Mouse (Mus musculus) olfactory bulb, adult 2 months (tissue): ENCODE measurements around the gene 3110040N11Rik. TPM values are rescaled to one million over a fixed set of nuclear protein-coding genes. Genes with fewer than 3 reads are reported as not detected.

Experiments used
- H3K27ac ChIP-seq: fragments of 200-500 bp; 2 replicates; pipeline ENCODE4 v1.5.1; 2012; ENCODE audit warnings: low read depth, low read length; ENCODE audit not compliant: insufficient read depth
- H3K4me1 ChIP-seq: fragments of 200-500 bp; 2 replicates; pipeline ENCODE4 v1.6.1; 2012; ENCODE audit warnings: low read length; ENCODE audit not compliant: control insufficient read depth, insufficient read depth
- H3K4me3 ChIP-seq: fragments of 200-500 bp; 2 replicates; pipeline ENCODE4 v1.5.1; 2012; ENCODE audit warnings: mild to moderate bottlenecking, low read depth, low read length, moderate library complexity; ENCODE audit not compliant: insufficient read depth
- CTCF ChIP-seq: fragments of 200-500 bp; IDR thresholded peaks from 2 replicates; pipeline ENCODE4 v1.5.1; 2012; ENCODE audit warnings: low read depth, mild to moderate bottlenecking, low read length, moderate library complexity; ENCODE audit not compliant: insufficient read depth
- POLR2A ChIP-seq: fragments of 200-500 bp; IDR thresholded peaks from 2 replicates; pipeline ENCODE4 v1.6.1; 2012; ENCODE audit warnings: mild to moderate bottlenecking, low read depth, low read length, moderate library complexity; ENCODE audit not compliant: insufficient read depth
- WGBS: fragments of 180-500 bp; shearing (Covaris S2); methylation state at CpG from one replicate; pipeline ENCODE4 v1.1.7; 2018; 5-methylcytosine and 5-hydroxymethylcytosine counted together
- polyA plus RNA-seq: library from polyadenylated mRNA; stranded (reverse); fragments of >200 nt; gene quantifications from 2 replicates; pipeline ENCODE4 v1.2.4, GENCODE M21; 2012; ENCODE audit warnings: low replicate concordance; ENCODE audit not compliant: missing spikeins, insufficient read depth, insufficient read length

The 3110040N11Rik gene
- polyA plus RNA-seq, 1 experiment = not detected

GRCm38 (mm10) chr7:81744145-81744544 is 45.1 kb downstream of the 3110040N11Rik start:
- no peak overlapping the region for H3K27ac ChIP-seq
- 75% methylated on average over 4 of the region's 4 CpGs for WGBS
- H3K4me3 ChIP-seq = no peak overlapping the region
- no peak for TF ChIP-seq CTCF
- no peak for TF ChIP-seq POLR2A
- no peaks in the 10 kb centered on the region for H3K4me1 ChIP-seq

DNA sequence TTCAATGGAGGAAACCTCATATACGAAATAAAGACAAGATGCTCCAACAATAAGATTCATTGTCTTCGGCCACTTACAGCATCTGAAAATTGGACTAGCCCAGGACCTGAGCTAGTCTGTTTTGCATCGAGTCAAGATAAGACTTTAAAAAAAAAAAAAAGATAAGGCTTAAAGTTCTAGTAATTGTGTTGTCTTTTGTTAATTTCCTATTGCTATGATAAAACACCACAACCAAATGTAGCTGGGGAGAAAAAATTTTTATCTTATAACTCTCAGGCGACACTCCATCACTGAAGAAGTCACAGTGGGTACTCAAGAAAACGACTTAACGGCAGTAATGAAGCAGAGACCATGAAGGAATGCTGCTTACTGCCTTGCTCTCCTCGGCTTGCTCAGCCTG is 49.3 kb downstream of the 3110040N11Rik start:
- Histone ChIP-seq H3K27ac (no peak overlapping the region), H3K4me3 (no peak overlapping the region), H3K4me1 (no peaks in the 10 kb centered on the region)
- TF ChIP-seq POLR2A (no peak), CTCF (no peak)
- WGBS = 93% methylated on average over 7 of the region's 7 CpGs

DNA sequence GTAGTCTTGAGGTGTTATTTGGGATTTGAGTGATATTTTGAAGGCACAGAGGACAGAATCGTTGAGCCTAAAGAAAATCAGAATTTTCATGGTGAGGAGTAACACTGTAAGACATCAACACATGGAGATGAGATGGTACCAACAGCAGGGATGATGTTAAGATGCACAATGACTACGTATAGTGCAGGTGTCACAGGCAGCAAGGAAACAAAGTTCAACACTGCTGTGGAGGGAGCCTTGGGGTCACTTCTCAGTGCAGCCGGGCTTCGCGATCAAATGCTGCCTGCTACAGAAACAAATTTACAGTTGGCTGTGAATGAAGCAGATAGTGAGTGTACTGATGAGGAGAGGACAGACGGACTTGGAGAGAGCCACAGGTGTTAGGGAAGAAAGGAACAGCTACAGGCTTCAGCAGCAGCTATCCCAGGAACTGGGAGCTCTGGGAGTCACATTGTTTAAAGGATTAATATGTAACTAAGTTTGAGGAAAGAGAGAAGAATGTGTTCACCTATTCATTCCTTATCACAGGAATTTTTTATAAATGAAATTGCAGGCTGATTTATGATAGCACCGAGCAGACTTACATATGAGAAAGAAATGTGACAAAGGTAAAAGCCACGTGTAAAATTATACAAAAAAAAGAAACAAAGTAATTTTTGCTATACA is 50.4 kb downstream of the 3110040N11Rik start:
- Histone ChIP-seq H3K27ac (no peak overlapping the region), H3K4me1 (no peaks in the 10 kb centered on the region), H3K4me3 (no peak overlapping the region)
- WGBS = 83% methylated on average over 8 of the region's 8 CpGs
- TF ChIP-seq POLR2A (no peak), CTCF (no peak)

DNA sequence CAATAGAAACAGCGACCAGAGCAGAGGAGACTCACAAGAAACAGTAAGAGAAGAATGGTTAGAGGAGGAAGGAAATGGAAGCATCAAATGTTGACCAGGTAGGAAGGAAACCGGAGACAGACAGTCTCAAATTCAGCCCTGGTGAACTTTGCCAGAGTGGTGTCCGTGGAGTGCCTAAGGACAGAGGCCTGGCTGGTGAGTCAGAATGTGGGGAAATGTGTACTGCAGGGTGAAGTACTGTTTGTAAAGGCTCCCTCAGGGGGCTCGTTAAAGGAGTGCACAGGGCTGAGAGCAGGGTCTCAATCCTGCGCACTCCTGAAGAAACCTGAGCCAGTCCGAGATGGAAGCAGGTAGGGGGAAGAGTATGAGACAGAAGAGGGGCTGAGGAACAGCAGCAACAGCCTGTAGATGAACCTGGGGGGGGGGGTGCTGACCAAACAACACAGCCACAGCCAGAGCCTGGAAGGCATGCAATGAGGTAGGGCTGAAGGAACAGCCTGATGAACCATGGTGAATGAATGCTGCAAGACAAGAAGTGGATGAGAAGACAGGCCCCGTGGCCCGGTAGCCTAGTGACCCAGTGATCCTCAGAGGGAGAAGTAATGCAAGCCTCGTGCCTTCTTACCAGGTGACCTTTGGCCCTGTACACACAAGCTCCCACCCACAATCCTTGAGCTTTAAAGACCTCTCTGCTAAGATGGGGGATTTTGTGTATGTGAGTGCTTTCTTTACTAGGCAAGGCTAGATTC is 53.8 kb downstream of the 3110040N11Rik start:
- Histone ChIP-seq H3K27ac (no peak overlapping the region), H3K4me1 (no peaks in the 10 kb centered on the region), H3K4me3 (no peak overlapping the region)
- WGBS = 67% methylated on average over 9 of the region's 9 CpGs
- no peak for TF ChIP-seq POLR2A
- no peak for TF ChIP-seq CTCF

DNA sequence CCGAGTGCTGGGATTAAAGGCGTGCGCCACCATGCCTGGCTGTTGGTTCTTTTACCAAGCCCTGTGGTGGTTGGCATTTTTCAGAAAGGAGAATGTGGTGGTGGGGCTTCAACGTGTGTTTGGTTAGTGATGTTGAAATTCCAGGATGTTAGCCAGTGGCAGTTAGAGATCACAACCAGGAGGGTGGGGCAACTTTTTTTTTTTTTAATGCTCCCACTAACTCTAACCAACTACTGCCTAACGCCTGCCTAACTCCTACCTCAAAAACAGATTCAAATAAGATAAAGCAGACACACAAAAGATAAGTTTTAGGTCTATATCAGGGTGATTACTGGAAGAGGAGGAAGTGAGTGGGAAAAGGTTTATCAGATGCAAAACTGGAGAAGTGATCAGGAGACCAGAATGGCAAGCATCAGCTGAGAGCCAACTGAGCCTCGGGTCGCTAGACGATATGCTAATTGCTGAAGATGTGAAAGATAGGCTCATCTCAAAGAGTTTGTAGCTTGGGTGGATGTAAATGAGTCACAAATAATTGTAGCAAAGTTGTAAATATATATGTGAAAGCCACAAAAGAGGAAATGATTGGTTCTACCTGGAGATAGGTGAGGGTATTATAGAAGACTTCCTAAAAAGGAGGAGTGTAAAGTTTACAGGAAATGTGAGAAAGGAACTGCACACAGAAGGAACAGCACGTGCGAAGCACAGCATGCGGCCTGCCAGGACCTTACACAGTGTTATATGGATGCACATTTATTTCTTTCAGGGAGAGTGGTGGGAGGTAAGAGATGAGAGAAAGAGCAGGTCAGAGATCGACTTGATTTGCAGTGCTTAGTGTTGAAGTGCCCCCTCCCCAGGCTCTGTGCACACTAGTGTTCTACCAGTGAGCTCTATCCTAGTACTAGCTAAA is 56.8 kb downstream of the 3110040N11Rik start:
- TF ChIP-seq POLR2A (no peak), CTCF (no peak)
- 89% methylated on average over 12 of the region's 12 CpGs for WGBS
- Histone ChIP-seq H3K4me1 (peaks cover 3% of the 10 kb centered on the region; the same call in 1 of the 2 replicates), H3K4me3 (no peak overlapping the region), H3K27ac (no peak overlapping the region)

Other genes with a start within 250 kb of the 3110040N11Rik start
- gene Fsd2, start 222.5 kb downstream of the 3110040N11Rik start, polyA plus RNA-seq = not detected in 2 replicates
- not detected in 2 replicates for gene Whamm, start 218.2 kb downstream of the 3110040N11Rik start, polyA plus RNA-seq
- not detected in 2 replicates for gene Homer2, start 82.0 kb downstream of the 3110040N11Rik start, polyA plus RNA-seq
- gene Ramac, start 26.6 kb downstream of the 3110040N11Rik start, polyA plus RNA-seq = not detected in 2 replicates
- 204 and 340 TPM in 2 replicates for gene Btbd1, start 40.0 kb upstream of the 3110040N11Rik start, polyA plus RNA-seq
- not detected in 2 replicates for gene Gm10160, start 66.3 kb upstream of the 3110040N11Rik start, polyA plus RNA-seq
- not detected in 2 replicates for gene Tm6sf1, start 69.5 kb upstream of the 3110040N11Rik start, polyA plus RNA-seq
- not detected in 2 replicates for gene Hdgfl3, start 145.0 kb upstream of the 3110040N11Rik start, polyA plus RNA-seq
- not detected in 2 replicates for gene Bnc1, start 202.8 kb upstream of the 3110040N11Rik start, polyA plus RNA-seq